Mouse (Mus musculus) ES-Bruce4 (cell line): Measurements from ENCODE around the gene Ints11. TPM values are rescaled to one million over a fixed set of nuclear protein-coding genes. Genes with fewer than 3 reads are reported as not detected.
A peak's percentile ranks its signal among the peaks of the same experiment; 100 is the strongest.

ENCODE experiments used
- H3K27ac ChIP-seq: 2 replicates; pipeline ENCODE4 v1.5.1; 2012; ENCODE audit warnings: low read length, inconsistent platforms; ENCODE audit not compliant: insufficient read depth
- H3K27me3 ChIP-seq: 2 replicates; pipeline ENCODE4 v1.6.1; 2012; ENCODE audit warnings: mild to moderate bottlenecking, low read length, inconsistent platforms; ENCODE audit not compliant: control insufficient read depth, poor library complexity, insufficient read depth, severe bottlenecking
- H3K36me3 ChIP-seq: 2 replicates; pipeline ENCODE4 v1.6.1; 2012; ENCODE audit warnings: inconsistent platforms, mild to moderate bottlenecking, low read length, moderate library complexity; ENCODE audit not compliant: control insufficient read depth, poor library complexity, insufficient read depth, severe bottlenecking
- H3K4me1 ChIP-seq: one replicate; pipeline ENCODE4 v1.8.1; 2011; ENCODE audit warnings: low read length; ENCODE audit not compliant: control insufficient read depth, insufficient read depth
- H3K4me3 ChIP-seq: 2 replicates; pipeline ENCODE4 v1.5.1; 2011; ENCODE audit warnings: low read depth, mild to moderate bottlenecking, low read length
- H3K9ac ChIP-seq: 2 replicates; pipeline ENCODE4 v1.6.1; 2012; ENCODE audit warnings: low read depth, mild to moderate bottlenecking, inconsistent platforms; ENCODE audit not compliant: poor library complexity, severe bottlenecking
- H3K9me3 ChIP-seq: replicated peaks from 2 replicates; pipeline ENCODE4 v1.6.1; 2012; ENCODE audit warnings: mild to moderate bottlenecking, low read length, inconsistent platforms; ENCODE audit not compliant: control insufficient read depth, poor library complexity, insufficient read depth, severe bottlenecking
- CTCF ChIP-seq: IDR thresholded peaks from one replicate; pipeline ENCODE4 v1.8.1; 2011; ENCODE audit warnings: low read depth, low read length
- EP300 ChIP-seq: IDR thresholded peaks from 2 replicates; pipeline ENCODE4 v1.6.1; 2011; ENCODE audit warnings: low read depth, low read length; ENCODE audit not compliant: insufficient read depth
- POLR2A ChIP-seq: IDR thresholded peaks from one replicate; pipeline ENCODE4 v1.8.1; 2011; ENCODE audit warnings: low read length; ENCODE audit not compliant: insufficient read depth
- polyA plus RNA-seq: library from polyadenylated mRNA; stranded (reverse); fragments of >200 nt; gene quantifications from 2 replicates; pipeline ENCODE4 v1.2.4, GENCODE M21; 2011; ENCODE audit warnings: low read depth; ENCODE audit not compliant: missing spikeins, insufficient read depth, insufficient read length

Ints11 gene
- polyA plus RNA-seq, 1 experiment: 43.3 TPM

DNA sequence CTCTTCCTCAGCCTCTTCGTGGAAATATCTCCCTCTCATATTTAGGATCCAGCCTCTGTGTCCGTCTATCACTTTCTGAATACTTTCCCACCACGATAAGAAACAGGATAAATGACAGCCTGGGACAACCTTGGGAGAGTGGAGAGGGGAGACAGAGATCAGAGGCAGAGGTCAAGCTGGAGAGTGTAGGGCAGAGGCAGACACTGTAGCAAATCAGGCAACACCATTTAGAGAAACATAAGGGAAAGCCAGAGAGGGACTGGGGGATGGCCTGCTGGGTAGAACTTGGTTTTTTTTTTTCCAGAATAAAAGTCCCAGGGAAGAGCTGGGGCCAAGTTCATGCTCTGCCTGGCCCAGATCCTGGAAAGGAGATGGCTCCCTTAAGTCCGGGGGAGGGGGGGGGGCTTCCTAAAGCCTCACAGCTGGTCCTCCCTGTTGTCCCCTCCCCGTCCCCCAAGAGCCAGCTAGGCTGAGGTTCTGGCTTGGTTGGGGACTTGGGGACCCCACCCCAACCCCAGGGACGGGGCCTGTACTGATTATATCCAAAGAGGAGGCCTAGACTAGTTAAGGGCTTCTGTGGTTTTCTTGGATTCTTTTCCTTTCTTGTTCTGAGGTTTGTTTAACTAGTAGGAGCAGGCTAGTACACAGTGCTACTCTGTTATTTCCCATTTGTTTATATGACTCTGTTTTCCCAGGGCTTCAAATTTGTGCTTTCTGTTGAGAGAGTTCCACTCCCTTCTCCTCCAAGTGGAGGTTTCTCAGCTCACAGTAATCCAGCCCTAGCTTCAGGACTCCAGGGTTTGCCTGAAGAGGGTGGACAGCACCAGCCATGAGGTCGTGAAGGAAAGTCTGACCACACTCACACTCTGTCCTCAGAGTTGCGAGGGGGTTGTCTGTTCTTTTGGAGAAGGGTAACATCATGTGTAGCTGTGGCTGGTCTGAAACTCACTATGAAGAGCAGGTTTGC lies 30.9 kb upstream of the Ints11 start:
- no peak for TF ChIP-seq POLR2A
- no peak for TF ChIP-seq CTCF
- TF ChIP-seq EP300: no peak
- Histone ChIP-seq H3K36me3 (0 out of 2 replicates have a peak, but pooled peaks cover under 1% of the 10 kb centered on the region), H3K27ac (no peak overlapping the region), H3K9me3 (no peaks in the 10 kb centered on the region), H3K4me1 (peaks cover 6% of the 10 kb centered on the region), H3K9ac (no peak overlapping the region), H3K27me3 (no peaks in the 10 kb centered on the region), H3K4me3 (no peak overlapping the region)

DNA sequence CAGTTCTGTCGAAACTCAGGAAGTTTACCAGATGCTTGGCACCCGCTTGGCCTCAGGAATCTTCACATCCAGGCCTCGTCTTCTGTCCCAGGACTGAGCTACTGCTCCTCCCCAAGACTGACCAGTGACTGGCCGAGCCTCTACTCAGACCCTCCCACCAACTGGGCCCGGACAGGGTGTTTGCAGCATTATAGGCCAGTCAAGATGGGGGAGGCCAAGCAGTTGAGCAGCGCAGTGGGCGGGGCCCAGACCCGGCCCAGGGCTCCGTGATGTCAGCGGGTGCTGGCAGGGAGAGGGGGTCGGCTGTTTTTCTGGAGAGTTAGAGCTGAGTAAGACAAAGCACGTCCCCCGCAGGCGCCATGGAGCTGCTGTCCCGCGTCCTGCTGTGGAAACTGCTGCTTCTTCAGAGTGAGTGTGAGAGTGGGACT lies 29.8 kb upstream of the Ints11 start, which contains the start of gene Mxra8:
Gene Mxra8, plus strand, starts transcription at position 198 of the 428 bp plus-strand sequence.
- Histone ChIP-seq H3K4me3 (peak within 1 kb of the TSS; percentile 76), H3K27ac (no peak within 1 kb of the TSS), H3K36me3 (no peaks in the 10 kb centered on the region), H3K27me3 (no peaks in the 10 kb centered on the region), H3K9ac (peak within 1 kb of the TSS; percentile 48), H3K4me1 (peaks cover 6% of the 10 kb centered on the region), H3K9me3 (no peaks in the 10 kb centered on the region)
- TF ChIP-seq CTCF (no peak), POLR2A (no peak), EP300 (no peak)

DNA sequence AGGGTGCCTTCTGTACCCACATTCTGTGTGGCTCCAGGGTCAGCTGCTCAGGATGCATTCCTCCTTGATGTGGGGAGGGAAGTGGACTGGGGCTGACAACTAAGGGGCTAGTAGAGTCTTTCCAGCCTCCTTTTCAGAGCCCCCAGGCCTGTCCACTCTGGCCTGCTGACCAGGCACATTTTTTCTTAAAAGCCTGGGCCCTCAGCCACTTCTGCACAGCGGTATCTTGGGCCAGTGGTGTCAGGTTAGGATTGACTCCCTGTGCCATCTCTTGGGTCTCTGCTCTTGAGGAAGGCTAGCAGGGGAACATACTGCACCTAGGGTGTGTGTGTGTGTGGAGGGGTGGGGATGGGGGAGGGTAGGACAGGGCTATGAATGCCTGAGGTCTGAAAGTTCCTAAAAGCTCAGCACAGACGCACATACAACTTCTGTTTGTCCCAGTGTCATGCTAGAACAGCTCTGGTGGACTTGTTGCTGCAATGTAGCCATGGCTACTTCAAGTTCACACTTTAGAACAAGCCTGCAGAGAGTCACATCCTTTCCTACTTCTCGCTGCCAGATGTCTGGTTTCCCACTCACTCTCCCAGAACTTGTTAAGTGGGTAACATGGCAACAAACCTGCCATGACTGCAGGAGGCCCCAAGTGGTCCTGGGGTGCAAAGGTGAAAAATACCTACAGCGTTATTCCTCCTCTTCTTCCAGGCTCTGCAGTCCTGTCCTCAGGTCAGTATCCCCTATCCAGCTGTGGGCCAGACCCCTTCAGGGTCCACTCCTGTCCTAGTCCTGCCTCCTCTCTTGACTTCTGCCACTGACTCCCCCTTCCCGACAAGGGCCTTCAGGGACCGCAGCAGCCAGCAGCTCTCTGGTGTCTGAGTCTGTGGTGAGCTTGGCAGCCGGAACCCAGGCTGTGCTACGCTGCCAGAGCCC lies 29.0 kb upstream of the Ints11 start:
- H3K27me3 ChIP-seq: no peaks in the 10 kb centered on the region
- H3K27ac ChIP-seq: no peak overlapping the region
- no peaks in the 10 kb centered on the region for H3K9me3 ChIP-seq
- H3K36me3 ChIP-seq: no peaks in the 10 kb centered on the region
- H3K9ac ChIP-seq: peak overlapping the region; percentile 48
- no peak for TF ChIP-seq POLR2A
- peak overlapping the region; percentile 76 for H3K4me3 ChIP-seq
- H3K4me1 ChIP-seq: peaks cover 6% of the 10 kb centered on the region

DNA sequence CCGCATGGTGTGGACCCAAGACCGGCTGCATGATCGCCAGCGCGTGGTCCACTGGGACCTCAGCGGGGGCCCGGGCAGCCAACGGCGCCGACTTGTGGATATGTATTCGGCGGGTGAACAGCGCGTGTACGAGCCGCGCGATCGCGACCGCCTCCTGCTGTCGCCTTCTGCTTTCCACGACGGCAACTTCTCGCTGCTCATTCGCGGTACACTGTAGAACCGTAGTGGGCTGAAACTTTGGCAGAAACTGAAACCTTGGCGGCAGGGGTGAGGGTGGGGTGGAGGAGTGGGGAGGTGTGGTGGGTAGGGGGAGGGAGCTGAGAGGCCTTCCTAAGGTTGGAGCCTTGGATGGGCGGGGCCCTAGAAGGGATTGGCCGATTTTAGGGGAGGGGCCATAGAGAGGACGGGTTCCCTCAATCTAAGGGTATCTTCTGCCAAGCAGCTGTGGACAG lies 28.3 kb upstream of the Ints11 start:
- Histone ChIP-seq H3K36me3 (no peaks in the 10 kb centered on the region), H3K27ac (no peak overlapping the region), H3K9me3 (no peaks in the 10 kb centered on the region), H3K4me1 (peaks cover 6% of the 10 kb centered on the region), H3K27me3 (no peaks in the 10 kb centered on the region), H3K4me3 (peak overlapping the region; percentile 76), H3K9ac (peak overlapping the region; percentile 48)
- TF ChIP-seq CTCF: peak; percentile 1
- TF ChIP-seq EP300: no peak
- peak; percentile 29 for TF ChIP-seq POLR2A

DNA sequence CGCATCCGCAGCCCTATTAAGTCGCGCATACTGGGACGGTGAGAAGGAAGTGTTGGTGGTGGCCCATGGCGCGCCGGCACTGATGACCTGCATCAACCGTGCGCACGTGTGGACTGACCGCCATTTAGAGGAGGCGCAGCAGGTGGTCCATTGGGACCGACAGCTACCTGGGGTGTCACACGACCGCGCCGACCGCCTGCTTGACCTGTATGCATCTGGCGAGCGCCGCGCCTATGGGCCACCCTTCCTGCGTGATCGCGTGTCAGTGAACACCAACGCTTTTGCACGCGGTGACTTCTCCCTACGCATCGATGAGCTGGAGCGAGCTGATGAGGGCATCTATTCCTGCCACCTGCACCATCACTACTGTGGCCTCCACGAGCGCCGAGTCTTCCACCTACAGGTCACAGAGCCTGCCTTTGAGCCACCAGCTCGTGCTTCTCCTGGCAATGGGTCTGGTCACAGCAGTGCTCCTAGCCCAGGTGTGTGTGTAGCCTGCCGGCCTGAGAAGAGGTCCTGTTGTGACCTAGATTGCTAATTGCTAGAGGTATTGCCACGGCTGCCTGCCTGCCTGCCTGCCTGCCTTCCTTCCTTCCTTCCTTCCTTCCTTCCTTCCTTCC lies 27.6 kb upstream of the Ints11 start:
- H3K4me3 ChIP-seq: peak overlapping the region; percentile 76

More for the DNA sequence above, 27.6 kb upstream of the Ints11 start:
- Histone ChIP-seq H3K36me3 (no peaks in the 10 kb centered on the region), H3K27ac (no peak overlapping the region), H3K9ac (no peak overlapping the region), H3K4me1 (peaks cover 6% of the 10 kb centered on the region), H3K9me3 (no peaks in the 10 kb centered on the region), H3K27me3 (no peaks in the 10 kb centered on the region)
- TF ChIP-seq EP300: no peak
- no peak for TF ChIP-seq POLR2A
- no peak for TF ChIP-seq CTCF
